Mouse (Mus musculus) kidney, adult 2 months (tissue): Measurements from ENCODE around the gene Ehd1. TPM values are rescaled to one million over a fixed set of nuclear protein-coding genes. Genes with fewer than 3 reads are reported as not detected.

Experiments
- DNase-seq: peaks from one replicate; pipeline ENCODE4 v3.0.0; 2021
- H3K27ac ChIP-seq: fragments of 200-500 bp; 2 replicates; pipeline ENCODE4 v1.5.1; 2012; ENCODE audit warnings: low read depth, low read length, control low read depth, inconsistent platforms; ENCODE audit not compliant: insufficient read depth
- H3K27me3 ChIP-seq: fragments of 200-500 bp; replicated peaks from 2 replicates; pipeline ENCODE4 v1.6.1; 2012; ENCODE audit warnings: mild to moderate bottlenecking, moderate library complexity, low read length, inconsistent platforms; ENCODE audit not compliant: control insufficient read depth, insufficient read depth
- H3K36me3 ChIP-seq: fragments of 200-500 bp; 2 replicates; pipeline ENCODE4 v1.6.1; 2012; ENCODE audit warnings: mild to moderate bottlenecking, moderate library complexity, low read length, inconsistent platforms; ENCODE audit not compliant: control insufficient read depth, insufficient read depth
- H3K4me1 ChIP-seq: fragments of 200-500 bp; 2 replicates; pipeline ENCODE4 v1.6.1; 2011; ENCODE audit warnings: low read length; ENCODE audit not compliant: control insufficient read depth, insufficient read depth
- H3K4me3 ChIP-seq: fragments of 200-500 bp; 2 replicates; pipeline ENCODE4 v1.5.1; 2011; ENCODE audit warnings: mild to moderate bottlenecking, low read depth, low read length, control low read depth; ENCODE audit not compliant: insufficient read depth
- CTCF ChIP-seq: fragments of 200-500 bp; conservative IDR thresholded peaks from 2 replicates; pipeline ENCODE4 v1.5.1; 2011; ENCODE audit warnings: low read depth, mild to moderate bottlenecking, control low read depth, low read length, moderate library complexity, mixed read lengths; ENCODE audit not compliant: insufficient read depth, insufficient read length
- POLR2A ChIP-seq: fragments of 200-500 bp; IDR thresholded peaks from one replicate; pipeline ENCODE4 v1.6.1; 2011; ENCODE audit warnings: low read depth, low read length, control low read depth
- WGBS: fragments of 180-500 bp; shearing (Covaris S2); methylation state at CpG from one replicate; pipeline ENCODE4 v1.1.7; 2018; 5-methylcytosine and 5-hydroxymethylcytosine counted together
- polyA plus RNA-seq: library from polyadenylated mRNA; depleted of rRNA; stranded (reverse); fragments of >200 nt; gene quantifications from 2 replicates; pipeline ENCODE4 v1.2.3, GENCODE M21; 2012

Gene Ehd1
- polyA plus RNA-seq, 1 experiment = 224 TPM

GRCm38 (mm10) chr19:6268170-6268528, 8.4 kb upstream of the Ehd1 start:
- TF ChIP-seq POLR2A (peak; percentile 31), CTCF (peak; percentile 89)
- peak; percentile 90 for DNase-seq
- 11% methylated on average over 8 of the region's 8 CpGs for WGBS
- no peaks in the 10 kb centered on the region for H3K36me3 ChIP-seq
- H3K27ac ChIP-seq = no peak overlapping the region
- H3K27me3 ChIP-seq = no peaks in the 10 kb centered on the region
- H3K4me1 ChIP-seq = peaks cover 27% of the 10 kb centered on the region
- H3K4me3 ChIP-seq = no peak overlapping the region

- no peaks in the 10 kb centered on the region for H3K27me3 ChIP-seq
- H3K4me1 ChIP-seq = peaks cover 27% of the 10 kb centered on the region
- H3K27ac ChIP-seq = no peak overlapping the region
- no peak for TF ChIP-seq CTCF
- TF ChIP-seq POLR2A = no peak
- DNase-seq = no peak
- 79% methylated on average over 7 of the region's 7 CpGs for WGBS
- H3K36me3 ChIP-seq = no peaks in the 10 kb centered on the region
- no peak overlapping the region for H3K4me3 ChIP-seq
Observed at GRCm38 (mm10) chr19:6268670-6269132, 7.8 kb upstream of the Ehd1 start.

GRCm38 (mm10) chr19:6269798-6270475, 6.6 kb upstream of the Ehd1 start:
- H3K27ac ChIP-seq = peak overlapping the region; percentile 66
- no peaks in the 10 kb centered on the region for H3K27me3 ChIP-seq
- WGBS = 77% methylated on average over 8 of the region's 8 CpGs
- DNase-seq = no peak
- no peak overlapping the region for H3K4me3 ChIP-seq
- no peaks in the 10 kb centered on the region for H3K36me3 ChIP-seq
- peaks cover 27% of the 10 kb centered on the region for H3K4me1 ChIP-seq
- TF ChIP-seq POLR2A (no peak), CTCF (no peak)

- no peaks in the 10 kb centered on the region for H3K27me3 ChIP-seq
- H3K36me3 ChIP-seq = no peaks in the 10 kb centered on the region
- no peak overlapping the region for H3K4me3 ChIP-seq
- peak overlapping the region; percentile 75 for H3K27ac ChIP-seq
- TF ChIP-seq CTCF (no peak), POLR2A (no peak)
- DNase-seq = no peak
- 69% methylated on average over 9 of the region's 9 CpGs for WGBS
- peaks cover 29% of the 10 kb centered on the region for H3K4me1 ChIP-seq
Observed at GRCm38 (mm10) chr19:6270661-6271060, 5.9 kb upstream of the Ehd1 start.

- 41% methylated on average over 8 of the region's 8 CpGs for WGBS
- TF ChIP-seq CTCF = no peak
- TF ChIP-seq POLR2A = no peak
- H3K4me3 ChIP-seq = no peak overlapping the region
Observed at GRCm38 (mm10) chr19:6271206-6271605, 5.3 kb upstream of the Ehd1 start.

GRCm38 (mm10) chr19:6272053-6272452, 4.5 kb upstream of the Ehd1 start:
- no peak overlapping the region for H3K4me3 ChIP-seq
- peak; percentile 90 for DNase-seq
- H3K36me3 ChIP-seq = no peaks in the 10 kb centered on the region
- peak overlapping the region; percentile 98 for H3K27ac ChIP-seq
- TF ChIP-seq POLR2A (no peak), CTCF (no peak)
- H3K27me3 ChIP-seq = no peaks in the 10 kb centered on the region
- peaks cover 32% of the 10 kb centered on the region for H3K4me1 ChIP-seq
- WGBS = 57% methylated on average over 7 of the region's 7 CpGs

More at GRCm38 (mm10) chr19:6271206-6271605, 5.3 kb upstream of the Ehd1 start:
- peak overlapping the region; percentile 98 for H3K27ac ChIP-seq
- peak; percentile 76 for DNase-seq
- no peaks in the 10 kb centered on the region for H3K36me3 ChIP-seq
- H3K4me1 ChIP-seq = peaks cover 32% of the 10 kb centered on the region
- no peaks in the 10 kb centered on the region for H3K27me3 ChIP-seq

GRCm38 (mm10) chr19:6272738-6273137, 3.8 kb upstream of the Ehd1 start:
- no peak overlapping the region for H3K4me3 ChIP-seq
- TF ChIP-seq POLR2A = no peak
- TF ChIP-seq CTCF = no peak
- H3K27ac ChIP-seq = peak overlapping the region; percentile 94
- WGBS = 54% methylated on average over 4 of the region's 4 CpGs
- H3K4me1 ChIP-seq = peaks cover 32% of the 10 kb centered on the region
- peak; percentile 51 for DNase-seq
- H3K27me3 ChIP-seq = no peaks in the 10 kb centered on the region
- no peaks in the 10 kb centered on the region for H3K36me3 ChIP-seq

GRCm38 (mm10) chr19:6273592-6273991, 2.9 kb upstream of the Ehd1 start:
- no peaks in the 10 kb centered on the region for H3K27me3 ChIP-seq
- no peak for TF ChIP-seq CTCF
- TF ChIP-seq POLR2A = no peak
- peaks cover 37% of the 10 kb centered on the region for H3K4me1 ChIP-seq
- 58% methylated on average over 4 of the region's 4 CpGs for WGBS
- DNase-seq = no peak
- no peak overlapping the region for H3K4me3 ChIP-seq
- no peaks in the 10 kb centered on the region for H3K36me3 ChIP-seq
- H3K27ac ChIP-seq = peak overlapping the region; percentile 5; the same call in 1 of the 2 replicates
